Mouse (Mus musculus): ENCODE results near the gene Ypel3. TPM values are rescaled to one million over a fixed set of nuclear protein-coding genes. Genes with fewer than 3 reads are reported as not detected.

The Ypel3 gene
- polyA plus RNA-seq, 1 experiment from 2014 or later, result 188 TPM

GRCm38 (mm10) chr7:126798127-126799049 is 21.6 kb downstream of the Ypel3 start:
- peak overlapping the region; percentile 96 for H3K27ac ChIP-seq
- TF ChIP-seq CTCF (IDR thresholded peaks at IDR 0.05; ENCODE audit: low read depth), result no peak
- H3K4me3 ChIP-seq (replicated peaks; ENCODE audit: low read depth, low read length), result peak overlapping the region; percentile 75
- ATAC-seq (replicated peaks; ENCODE audit: low FRiP score, low read depth), result no peak
- peaks cover 25% of the 10 kb centered on the region for H3K36me3 ChIP-seq (ENCODE audit: insufficient read depth, low read length)
- no peaks in the 10 kb centered on the region for H3K9me3 ChIP-seq (replicated peaks; ENCODE audit: low read length)
- peaks cover 4% of the 10 kb centered on the region; the same call in 1 of the 2 replicates for H3K4me1 ChIP-seq (replicated peaks; ENCODE audit: insufficient read depth, low read length)
- H3K27me3 ChIP-seq (ENCODE audit: insufficient read depth, low read length), result no peaks in the 10 kb centered on the region
- WGBS, result under 1% methylated on average over 40 of the region's 40 CpGs
- peak overlapping the region; percentile 71 for H3K4me2 ChIP-seq (ENCODE audit: low read length)
- DNase-seq (ENCODE audit: low spot score), result peak; percentile 43
- H3K9ac ChIP-seq (ENCODE audit: low read depth, low read length), result peak overlapping the region; percentile 86

GRCm38 (mm10) chr7:126799050-126799467 is 22.3 kb downstream of the Ypel3 start:
- DNase-seq (ENCODE audit: low spot score) (peak; percentile 98), ATAC-seq (replicated peaks; ENCODE audit: low FRiP score, low read depth) (peak; percentile 92)
- H3K9me3 ChIP-seq (replicated peaks; ENCODE audit: low read length), result no peaks in the 10 kb centered on the region
- H3K27me3 ChIP-seq (ENCODE audit: insufficient read depth, low read length), result no peaks in the 10 kb centered on the region
- TF ChIP-seq CTCF (IDR thresholded peaks at IDR 0.05; ENCODE audit: low read depth), result peak; percentile 61
- H3K4me3 ChIP-seq (replicated peaks; ENCODE audit: low read depth, low read length), result peak overlapping the region; percentile 75
- H3K36me3 ChIP-seq (ENCODE audit: insufficient read depth, low read length), result peaks cover 19% of the 10 kb centered on the region
- WGBS, result under 1% methylated on average over 28 of the region's 36 CpGs
- peak overlapping the region; percentile 86 for H3K9ac ChIP-seq (ENCODE audit: low read depth, low read length)
- peaks cover 4% of the 10 kb centered on the region; the same call in 1 of the 2 replicates for H3K4me1 ChIP-seq (replicated peaks; ENCODE audit: insufficient read depth, low read length)
- peak overlapping the region; percentile 96 for H3K27ac ChIP-seq
- H3K4me2 ChIP-seq (ENCODE audit: low read length), result peak overlapping the region; percentile 71

- peaks cover 4% of the 10 kb centered on the region; the same call in 1 of the 2 replicates for H3K4me1 ChIP-seq (replicated peaks; ENCODE audit: insufficient read depth, low read length)
- H3K27me3 ChIP-seq (ENCODE audit: insufficient read depth, low read length), result no peaks in the 10 kb centered on the region
- no peaks in the 10 kb centered on the region for H3K9me3 ChIP-seq (replicated peaks; ENCODE audit: low read length)
- peak; percentile 97 for DNase-seq (ENCODE audit: low spot score)
- peak overlapping the region; percentile 75 for H3K4me3 ChIP-seq (replicated peaks; ENCODE audit: low read depth, low read length)
- peak; percentile 38; the same call in 1 of the 2 replicates for TF ChIP-seq CTCF (IDR thresholded peaks at IDR 0.05; ENCODE audit: low read depth)
- H3K27ac ChIP-seq, result peak overlapping the region; percentile 96
- H3K4me2 ChIP-seq (ENCODE audit: low read length), result peak overlapping the region; percentile 71
- peaks cover 18% of the 10 kb centered on the region for H3K36me3 ChIP-seq (ENCODE audit: insufficient read depth, low read length)
- peak; percentile 89 for ATAC-seq (replicated peaks; ENCODE audit: low FRiP score, low read depth)
- 2% methylated on average over 36 of the region's 38 CpGs for WGBS
- H3K9ac ChIP-seq (ENCODE audit: low read depth, low read length), result peak overlapping the region; percentile 62
These were observed 22.9 kb downstream of the Ypel3 start for GRCm38 (mm10) chr7:126799468-126800268.

- Histone ChIP-seq H3K27ac (peak overlapping the region; percentile 96), H3K36me3 (ENCODE audit: insufficient read depth, low read length) (peaks cover 10% of the 10 kb centered on the region), H3K4me1 (replicated peaks; ENCODE audit: insufficient read depth, low read length) (peaks cover 4% of the 10 kb centered on the region; the same call in 1 of the 2 replicates), H3K9me3 (replicated peaks; ENCODE audit: low read length) (no peaks in the 10 kb centered on the region), H3K9ac (ENCODE audit: low read depth, low read length) (peak overlapping the region; percentile 62), H3K27me3 (ENCODE audit: insufficient read depth, low read length) (no peaks in the 10 kb centered on the region), H3K4me2 (ENCODE audit: low read length) (peak overlapping the region; percentile 71), H3K4me3 (replicated peaks; ENCODE audit: low read depth, low read length) (peak overlapping the region; percentile 75)
- WGBS, result 54% methylated on average over 5 of the region's 5 CpGs
- ATAC-seq (replicated peaks; ENCODE audit: low FRiP score, low read depth) (no peak), DNase-seq (ENCODE audit: low spot score) (peak; percentile 31)
- no peak for TF ChIP-seq CTCF (IDR thresholded peaks at IDR 0.05; ENCODE audit: low read depth)
These were observed 23.7 kb downstream of the Ypel3 start for GRCm38 (mm10) chr7:126800269-126801056.

- ATAC-seq (replicated peaks; ENCODE audit: low FRiP score, low read depth), result no peak
- Histone ChIP-seq H3K4me1 (replicated peaks; ENCODE audit: insufficient read depth, low read length) (peaks cover 3% of the 10 kb centered on the region; the same call in 1 of the 2 replicates), H3K27ac (no peak overlapping the region), H3K9me3 (replicated peaks; ENCODE audit: low read length) (no peaks in the 10 kb centered on the region), H3K36me3 (ENCODE audit: insufficient read depth, low read length) (peaks cover 4% of the 10 kb centered on the region), H3K27me3 (ENCODE audit: insufficient read depth, low read length) (no peaks in the 10 kb centered on the region), H3K4me3 (replicated peaks; ENCODE audit: low read depth, low read length) (no peak overlapping the region), H3K4me2 (ENCODE audit: low read length) (no peak overlapping the region), H3K9ac (ENCODE audit: low read depth, low read length) (no peak overlapping the region)
- 89% methylated on average over 16 of the region's 16 CpGs for WGBS
- no peak for TF ChIP-seq CTCF (IDR thresholded peaks at IDR 0.05; ENCODE audit: low read depth)
- no peak for DNase-seq (ENCODE audit: low spot score)
These were observed 24.3 kb downstream of the Ypel3 start for GRCm38 (mm10) chr7:126801057-126801422.
